Mouse (Mus musculus) MEL-GATA-1-ER (cell line): ENCODE measurements around the gene Ccdc69.

Experiments
- DNase-seq: peaks from one replicate; pipeline ENCODE4 v3.0.0-alpha.2; 2012; ENCODE audit warnings: low read depth; ENCODE audit errors: extremely low read depth

The Ccdc69 gene

DNA sequence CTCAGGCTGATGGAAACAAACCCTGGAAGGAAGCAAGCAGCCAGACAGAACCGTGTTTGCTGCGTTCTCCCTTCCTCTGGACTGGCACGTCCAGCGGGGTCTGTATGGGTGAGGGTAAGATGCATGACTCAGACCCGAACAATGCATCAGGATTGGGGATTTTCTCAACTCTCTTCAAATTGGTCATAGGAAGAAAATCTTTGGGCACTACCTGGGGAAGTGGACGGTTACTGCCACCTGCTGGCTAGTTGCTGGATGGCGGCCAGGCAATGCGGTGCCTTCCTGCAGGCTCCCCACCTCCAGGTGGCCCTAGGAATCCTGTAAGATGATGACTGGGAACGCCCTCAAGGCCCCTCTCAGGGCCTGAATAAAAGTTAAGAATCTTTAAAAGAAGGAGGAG lies 38.3 kb downstream of the Ccdc69 start:
- no peak for DNase-seq

DNA sequence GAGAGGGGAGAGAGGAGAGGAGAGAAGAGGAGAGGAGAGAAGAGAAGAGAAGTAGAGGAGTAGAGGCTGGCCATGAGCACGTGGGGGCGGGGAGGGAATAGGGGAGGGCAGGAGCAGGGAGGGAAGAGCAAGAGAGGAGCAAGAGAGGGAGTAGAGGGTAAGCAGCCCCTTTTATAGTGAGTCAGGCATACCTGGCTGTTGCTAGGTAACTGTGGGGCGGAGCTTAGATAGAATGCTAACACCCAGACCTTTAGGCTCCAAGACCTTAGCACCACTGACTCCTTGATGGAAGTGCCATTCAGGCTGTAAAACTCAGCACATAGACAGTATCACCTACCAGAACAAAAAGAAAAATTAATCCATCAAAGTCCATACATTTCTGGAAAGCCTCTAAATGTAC lies 41.3 kb downstream of the Ccdc69 start:
- no peak for DNase-seq

DNA sequence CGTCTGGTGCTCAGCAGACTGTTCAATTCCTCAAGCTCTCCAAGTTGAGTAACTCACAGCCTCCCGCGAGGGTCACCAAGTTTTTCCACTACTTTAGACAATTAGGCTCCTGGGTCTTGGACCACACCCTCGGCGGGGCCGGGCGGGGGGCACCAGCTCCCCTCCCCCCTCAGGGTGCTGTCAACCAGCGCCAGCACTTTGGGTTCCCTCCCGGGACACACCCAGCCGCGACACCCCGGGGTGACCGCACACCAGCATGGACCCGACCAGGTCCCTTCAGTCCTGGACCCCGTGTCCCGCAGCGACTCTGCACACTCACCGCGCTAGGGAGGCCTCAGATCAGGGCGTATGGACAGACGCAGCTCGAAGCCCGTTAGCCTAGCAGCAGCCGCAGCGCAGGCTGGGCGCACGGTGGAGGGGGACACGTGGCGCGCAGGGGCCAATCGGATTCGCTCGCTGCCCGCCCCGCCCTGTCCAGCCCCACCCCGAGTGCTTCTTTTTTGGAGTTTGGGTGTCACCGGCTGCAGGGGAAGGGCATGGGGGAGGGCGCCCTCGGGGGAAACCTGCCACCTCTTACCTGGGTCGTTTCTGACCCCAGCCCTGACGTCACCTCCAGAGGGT lies 44.8 kb downstream of the Ccdc69 start, which contains the start of gene Anxa6:
Anxa6 (minus strand) TSS at position 406 of the 621 bp plus-strand sequence.
- DNase-seq: peak; percentile 47

DNA sequence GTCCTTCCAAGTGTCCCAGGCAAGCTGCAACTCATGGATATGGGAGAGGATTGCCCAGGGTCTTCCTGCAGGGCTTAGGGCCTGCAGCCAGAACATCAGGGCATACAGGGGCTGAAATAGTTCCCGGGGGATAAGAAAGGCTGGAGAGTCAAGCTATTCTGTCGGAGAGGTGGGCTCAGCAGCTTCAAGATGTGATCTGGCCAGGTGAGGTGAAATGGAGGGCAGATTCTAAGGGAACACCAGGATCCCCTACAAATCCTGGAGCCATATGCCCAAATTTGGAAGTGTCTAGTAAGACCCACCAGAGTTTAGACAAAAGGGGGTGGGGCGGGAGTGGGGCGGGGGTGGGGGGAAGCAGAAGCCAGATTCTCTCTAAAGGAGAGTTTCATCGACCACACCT lies 45.6 kb downstream of the Ccdc69 start:
- no peak for DNase-seq

DNA sequence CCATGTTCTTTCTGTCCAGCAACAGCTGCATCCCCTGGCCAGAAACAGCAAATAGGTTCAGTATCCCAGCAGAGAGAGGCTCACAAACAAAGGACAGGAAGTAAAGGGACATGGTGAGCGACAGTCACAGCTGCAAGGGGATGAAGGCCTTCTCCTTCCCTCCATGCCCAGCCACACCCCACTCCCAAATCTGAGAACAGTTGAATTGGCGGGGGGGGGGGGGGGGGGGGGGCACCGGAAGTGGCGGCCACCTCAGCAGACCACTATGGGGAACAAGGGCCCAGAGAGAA lies 46.0 kb downstream of the Ccdc69 start:
- no peak for DNase-seq

DNA sequence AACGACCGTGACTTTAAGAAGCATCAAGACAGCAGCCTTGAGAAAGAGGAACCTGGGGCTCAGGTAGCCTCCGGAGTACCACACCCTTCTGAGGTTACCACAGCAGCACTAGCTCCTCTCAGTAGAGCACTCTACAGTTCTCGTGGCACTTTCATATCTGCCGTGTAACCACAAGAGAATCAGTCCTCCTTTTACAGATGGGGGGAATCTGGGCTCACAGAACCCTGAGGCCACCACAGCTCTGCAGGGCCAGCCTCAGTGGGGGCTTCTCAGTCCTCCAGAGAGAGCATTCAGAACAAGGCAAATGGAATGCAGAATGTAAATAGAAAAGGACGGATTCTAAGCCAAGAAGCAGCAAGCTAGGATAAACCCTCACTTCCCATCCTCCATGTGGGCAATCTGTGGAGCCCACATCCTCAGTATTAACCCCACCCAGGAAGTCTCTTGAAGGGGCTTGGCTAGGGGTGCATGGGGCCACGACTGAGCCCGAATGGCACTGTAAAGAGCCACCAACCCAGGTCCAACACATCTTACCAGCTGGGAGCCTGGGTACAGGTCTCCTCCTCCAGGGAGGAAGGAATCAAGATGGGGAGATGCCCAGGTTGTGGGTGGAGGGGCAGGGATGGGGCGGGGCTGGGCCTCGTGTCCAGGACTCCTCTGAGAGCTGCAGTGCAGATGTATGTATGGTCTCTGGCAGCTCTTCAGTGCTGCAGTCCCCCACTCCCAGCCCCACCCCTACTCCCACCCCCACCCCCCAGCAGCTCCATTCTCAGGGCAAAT lies 46.5 kb downstream of the Ccdc69 start:
- DNase-seq: no peak

DNA sequence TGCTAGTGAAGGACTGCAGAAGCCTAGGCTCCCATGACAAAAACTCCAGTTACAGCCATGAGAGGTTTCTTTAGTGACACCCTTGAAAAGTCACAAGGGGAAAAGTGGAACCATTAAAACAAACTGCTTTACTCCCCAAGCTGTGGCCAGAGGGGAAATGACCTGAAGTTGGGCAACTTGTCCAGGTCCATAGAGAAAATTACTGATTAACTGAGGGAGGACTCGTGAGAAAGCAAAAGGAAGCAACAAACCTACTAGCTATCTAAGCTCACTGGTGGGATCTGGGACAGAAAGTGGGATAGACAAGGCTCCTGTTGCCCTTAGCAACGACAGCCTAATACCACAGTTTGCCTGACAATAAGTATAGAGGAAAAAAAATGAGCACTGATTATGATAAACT lies 49.4 kb downstream of the Ccdc69 start:
- DNase-seq: no peak

DNA sequence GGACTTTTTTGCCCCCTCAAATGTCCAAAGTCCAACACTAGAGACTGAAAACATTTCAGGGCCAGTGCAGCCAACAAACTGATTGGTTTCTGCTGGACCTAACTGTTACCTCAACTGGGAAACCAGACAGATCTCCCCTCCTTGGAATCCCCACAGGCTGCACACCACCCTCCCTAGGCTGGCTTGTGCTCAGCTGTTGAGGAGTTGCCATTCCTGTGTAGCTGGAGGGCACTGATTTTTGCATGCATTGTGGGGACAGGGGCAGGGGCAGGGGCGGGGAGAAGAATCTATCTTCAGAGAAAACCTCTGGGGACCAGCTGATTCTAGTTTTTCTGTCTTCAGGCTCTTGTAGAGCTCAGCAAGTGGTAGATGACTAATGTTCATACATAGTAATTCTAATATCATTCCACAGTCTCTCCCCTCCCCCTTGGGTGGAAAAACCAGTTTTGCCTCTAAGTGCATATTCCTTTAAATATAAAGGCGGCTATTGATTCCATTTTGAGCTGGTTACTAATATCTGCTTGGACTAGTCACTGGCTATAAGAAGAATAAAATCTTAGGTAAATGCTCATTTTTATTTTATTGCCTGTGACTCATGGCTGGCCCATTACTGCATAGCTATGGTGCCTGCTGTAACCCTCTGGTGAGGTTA lies 50.6 kb downstream of the Ccdc69 start:
- DNase-seq: no peak

DNA sequence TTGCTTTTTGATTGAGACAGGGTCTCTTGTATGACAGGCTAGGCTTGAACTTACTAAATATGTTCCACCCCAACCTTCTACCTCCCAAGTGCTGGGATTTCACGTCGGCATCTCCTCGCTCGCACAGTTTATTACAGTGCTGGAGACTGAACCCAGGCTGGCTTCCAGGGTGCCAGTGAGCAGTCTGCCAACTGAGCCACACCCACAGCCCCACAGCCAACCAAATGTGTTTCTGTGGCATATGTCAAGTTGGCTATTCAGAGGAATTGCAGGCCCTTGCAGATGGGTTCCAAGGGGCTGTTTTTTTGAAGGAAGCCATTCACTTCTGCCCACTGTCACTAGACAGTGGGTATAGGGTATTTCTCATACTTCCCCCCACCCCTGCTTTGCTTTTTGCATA lies 52.0 kb downstream of the Ccdc69 start:
- DNase-seq: no peak

DNA sequence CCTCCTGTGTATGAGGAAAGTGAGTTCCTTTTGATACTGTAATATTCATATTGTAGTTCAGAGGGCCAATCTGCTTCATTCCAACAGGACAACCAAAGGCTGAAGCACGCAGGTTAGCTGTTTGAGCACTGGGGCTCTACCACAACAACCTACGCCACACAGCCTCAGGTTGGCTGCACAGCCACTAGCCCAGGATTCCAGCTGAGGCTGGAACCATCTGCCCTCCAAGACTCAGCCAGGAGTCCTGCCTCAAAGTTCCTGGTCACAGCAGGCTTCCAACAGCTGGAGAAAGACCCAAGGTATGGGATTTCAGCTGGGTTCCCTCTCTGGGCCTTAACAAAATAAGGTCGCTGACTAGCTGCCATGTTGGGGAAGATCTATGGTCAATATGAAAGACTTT lies 54.3 kb downstream of the Ccdc69 start:
- no peak for DNase-seq

DNA sequence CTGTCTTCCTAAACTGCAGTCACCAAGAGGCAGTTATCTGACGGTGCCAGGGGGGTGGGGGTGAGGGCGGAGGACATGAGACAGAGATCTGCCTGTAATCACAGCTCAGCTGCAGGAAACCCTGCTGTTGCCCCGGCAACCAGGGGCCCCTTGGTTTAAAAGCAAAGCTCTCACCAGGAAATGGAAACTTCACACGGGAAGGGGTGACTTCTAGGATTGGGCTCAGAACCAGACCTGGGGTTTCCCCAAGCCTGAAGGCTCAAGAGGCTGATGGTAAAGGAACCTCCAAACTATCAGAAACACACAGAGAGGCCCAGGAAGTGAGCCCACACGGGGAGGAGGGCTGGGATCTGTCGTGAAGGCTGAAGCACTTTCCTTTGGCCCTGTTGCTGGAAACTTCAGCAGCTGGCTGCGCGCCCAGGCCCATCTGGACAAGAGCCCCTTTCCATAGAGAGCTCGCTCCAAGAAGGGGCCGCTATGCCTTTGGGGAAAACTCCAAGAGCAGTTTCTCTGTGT lies 54.8 kb downstream of the Ccdc69 start:
- DNase-seq: peak; percentile 60

DNA sequence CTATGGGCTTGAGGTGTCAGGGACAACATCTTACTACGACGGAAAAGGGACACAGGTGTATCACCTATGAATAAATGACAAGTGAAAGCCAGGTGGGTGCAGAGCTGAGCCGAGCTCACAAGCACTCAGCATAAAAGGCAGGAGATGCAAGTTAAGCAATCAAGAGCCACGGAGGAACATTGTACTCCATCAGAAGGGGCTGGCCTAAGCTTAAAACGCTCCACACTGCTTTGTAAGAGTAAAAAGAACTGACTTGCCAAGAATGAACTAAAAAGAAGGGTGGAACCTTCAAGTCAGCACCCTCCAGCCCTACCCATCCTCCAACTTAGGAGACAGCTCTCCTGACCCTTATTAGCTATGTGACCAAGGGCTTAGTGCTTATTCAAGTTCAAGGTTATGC lies 55.4 kb downstream of the Ccdc69 start:
- no peak for DNase-seq

DNA sequence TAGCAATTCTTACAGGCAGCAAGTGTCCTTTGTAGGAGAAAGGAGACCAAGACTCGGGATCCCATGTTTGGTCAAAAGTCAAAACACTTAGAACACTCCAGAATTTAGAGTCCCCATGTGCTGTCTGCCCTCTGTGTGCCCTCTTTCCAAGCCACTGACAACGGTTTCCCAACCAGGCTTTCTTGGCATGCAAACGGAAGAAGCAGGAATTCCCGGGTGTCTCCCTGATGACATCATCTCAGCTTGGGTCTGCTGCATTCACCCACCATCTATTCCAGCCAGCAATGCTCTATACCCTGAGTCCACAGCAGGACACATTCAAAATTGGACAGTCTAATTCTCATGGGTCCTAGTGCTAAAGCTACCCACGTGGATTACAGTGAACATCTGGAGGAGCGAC lies 56.1 kb downstream of the Ccdc69 start:
- DNase-seq: no peak

DNA sequence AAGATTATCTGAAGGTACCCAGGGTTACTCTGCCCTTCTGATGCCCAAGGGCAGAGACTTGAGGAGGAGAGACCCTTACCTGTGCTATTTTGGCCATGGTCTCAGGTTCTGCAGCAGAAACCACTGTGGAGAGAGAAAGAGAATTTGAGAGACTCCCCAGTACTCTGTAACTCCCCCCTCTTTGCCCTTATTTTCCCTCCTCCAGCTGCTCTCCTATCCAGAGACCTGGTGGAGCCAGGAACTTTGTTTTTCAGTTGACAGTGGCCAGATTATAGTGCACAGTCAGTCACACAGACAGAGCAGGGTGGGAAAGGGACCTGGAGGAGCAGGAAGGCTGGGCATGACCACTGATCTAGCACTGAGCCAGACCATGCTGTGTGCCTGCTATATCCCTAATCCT lies 56.5 kb downstream of the Ccdc69 start:
- no peak for DNase-seq

DNA sequence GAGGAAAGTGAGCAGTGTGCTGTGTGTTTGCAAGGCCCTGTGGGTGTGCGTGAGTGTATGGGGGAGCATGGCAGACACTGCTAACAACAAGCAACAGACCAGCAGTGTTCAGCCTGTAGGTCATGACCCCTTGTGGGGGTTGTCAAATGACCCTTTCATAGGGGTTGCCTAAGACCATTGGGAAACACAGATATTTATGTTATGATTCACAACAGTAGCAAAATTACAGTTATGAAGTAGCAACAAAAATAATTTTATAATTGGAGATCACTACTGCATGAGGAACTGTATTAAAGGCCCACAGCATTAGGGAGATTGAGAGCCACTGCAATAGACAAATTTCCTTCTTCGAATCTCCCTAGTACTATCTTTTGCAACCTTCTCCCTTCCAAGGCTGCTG lies 58.2 kb downstream of the Ccdc69 start:
- no peak for DNase-seq

DNA sequence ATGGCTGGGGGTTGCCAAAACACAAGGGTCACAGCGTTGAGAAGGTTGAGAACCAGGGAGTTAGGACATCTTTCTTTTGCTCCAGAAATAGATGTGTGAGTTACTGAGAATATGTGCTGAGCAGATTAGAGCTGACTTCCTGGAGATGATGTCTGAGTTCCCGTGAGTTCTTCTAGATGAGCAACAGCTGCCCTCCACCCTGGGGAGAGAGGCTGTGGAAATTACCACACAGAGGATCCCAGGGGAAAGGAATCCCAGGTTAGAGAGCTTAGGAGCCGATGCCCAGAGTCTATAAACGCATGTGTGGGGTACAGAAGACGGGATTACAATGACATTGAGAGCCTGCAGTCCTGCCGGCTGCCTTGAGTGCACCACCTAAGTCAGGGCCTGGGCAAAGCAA lies 59.9 kb downstream of the Ccdc69 start:
- DNase-seq: no peak

DNA sequence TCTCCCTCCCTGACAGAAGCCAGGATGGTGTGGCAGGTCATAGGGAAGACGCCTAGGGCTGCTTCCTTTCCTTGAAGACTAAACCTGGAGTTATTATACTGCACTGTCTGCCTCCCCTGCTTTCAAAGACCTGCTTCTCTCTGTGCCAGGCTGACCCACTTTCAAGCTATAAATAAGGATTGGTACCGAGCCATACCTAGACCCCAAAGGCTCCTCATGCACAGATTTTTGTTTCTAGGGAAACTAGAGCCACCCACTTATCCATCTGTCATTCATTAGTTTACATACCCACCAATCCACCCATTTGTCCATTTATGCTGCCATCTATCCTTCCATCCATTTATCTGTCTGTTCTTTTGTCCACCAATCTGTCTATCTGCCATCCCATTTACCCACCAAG lies 60.7 kb downstream of the Ccdc69 start:
- no peak for DNase-seq

DNA sequence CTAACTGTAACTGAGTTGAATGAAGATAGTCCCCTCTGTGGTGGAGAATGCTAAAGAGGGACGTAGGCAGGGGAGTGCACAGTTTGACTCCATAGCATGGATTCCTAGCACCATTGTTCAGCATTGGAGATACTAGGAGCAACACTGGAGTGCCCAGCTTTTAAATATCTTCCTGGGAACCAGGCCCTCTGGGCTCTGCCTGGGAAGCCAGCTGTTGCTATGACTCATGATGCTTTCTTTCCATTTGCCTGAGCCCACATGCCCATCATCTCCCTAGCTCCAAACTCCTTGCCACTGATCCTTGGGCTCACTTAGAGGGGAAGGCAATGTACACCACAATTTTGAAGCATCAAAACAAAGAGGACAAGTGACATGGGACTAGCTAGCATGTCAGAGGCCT lies 61.2 kb downstream of the Ccdc69 start:
- no peak for DNase-seq

DNA sequence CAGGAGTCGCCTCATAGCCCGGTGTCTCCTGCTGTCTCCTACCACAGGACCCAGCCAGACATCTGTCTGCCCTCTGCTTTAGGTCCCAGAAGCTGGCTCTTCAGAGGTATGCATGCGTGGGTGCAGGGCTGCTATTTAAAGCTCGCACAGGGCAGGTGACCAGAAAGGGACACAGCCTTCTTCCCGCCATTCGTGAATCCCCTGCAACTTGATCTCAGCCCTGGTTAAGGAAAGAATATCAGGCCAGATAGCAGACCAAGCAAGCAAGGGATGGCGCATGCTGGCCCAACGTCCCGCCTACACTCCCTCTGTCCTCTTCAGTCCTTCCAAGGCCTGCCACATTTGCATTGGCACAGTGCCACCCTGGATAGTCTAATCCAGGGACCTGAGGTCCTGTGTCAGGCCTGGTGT lies 62.1 kb downstream of the Ccdc69 start:
- no peak for DNase-seq

DNA sequence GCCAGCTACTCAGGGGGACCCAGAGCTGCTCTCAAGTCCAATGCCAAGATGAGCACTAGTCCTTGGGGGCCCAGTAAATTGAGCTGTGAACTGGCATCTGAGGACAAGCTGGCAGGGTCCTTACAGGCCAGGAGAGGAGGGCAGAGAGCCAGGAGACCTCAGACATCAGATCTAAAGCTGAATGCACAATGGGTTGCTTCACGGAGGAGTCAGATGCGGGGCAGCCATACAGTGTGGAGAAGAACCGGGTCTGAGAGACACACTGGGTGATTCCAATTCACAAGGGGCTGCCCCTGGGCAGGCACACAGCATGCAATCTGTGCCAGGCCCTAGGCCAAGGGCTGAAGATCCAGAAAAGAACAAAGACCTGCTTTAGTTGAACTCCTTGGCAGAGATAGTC lies 62.7 kb downstream of the Ccdc69 start:
- no peak for DNase-seq

DNA sequence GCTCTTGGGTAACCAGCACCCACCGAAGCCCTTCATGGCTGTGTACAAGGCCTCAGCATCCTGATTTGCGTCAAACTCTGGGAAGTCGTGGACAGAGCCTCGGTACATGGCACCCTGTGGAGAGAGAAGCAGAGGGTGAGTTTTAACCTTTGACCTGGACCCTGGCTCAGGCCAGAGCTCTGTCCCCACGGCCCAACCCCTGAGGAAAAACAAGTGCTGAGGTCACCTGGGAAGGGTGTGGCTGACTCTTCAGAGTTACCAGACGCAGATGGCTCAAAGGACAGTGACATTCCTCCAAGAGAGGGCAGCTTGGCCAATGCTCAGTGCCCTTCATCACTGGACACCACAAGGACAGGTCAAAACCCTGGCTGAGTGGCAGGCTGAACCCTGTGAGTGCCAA lies 64.1 kb downstream of the Ccdc69 start:
- no peak for DNase-seq
